Mouse (Mus musculus) large intestine, adult 2 months (tissue): ENCODE data around the gene Gbp7. TPM values are rescaled to one million over a fixed set of nuclear protein-coding genes. Genes with fewer than 3 reads are reported as not detected.
"Not testable (repeated sequence)": the region's sequence is repeated elsewhere in the genome, so short reads cannot be mapped to it uniquely, and the experiment has no call there.

Experiments used
- DNase-seq: peaks from one replicate; pipeline ENCODE4 v3.0.0-alpha.2; 2012; ENCODE audit warnings: low read depth, low spot score
- WGBS: fragments of 180-500 bp; shearing (Covaris S2); methylation state at CpG from one replicate; pipeline ENCODE4 v1.1.7; 2018; 5-methylcytosine and 5-hydroxymethylcytosine counted together
- polyA plus RNA-seq: library from polyadenylated mRNA; depleted of rRNA; stranded (reverse); fragments of >200 nt; gene quantifications from 2 replicates; pipeline ENCODE4 v1.2.3, GENCODE M21; 2012; rRNA removed

Gene Gbp7
- 1.3 and 3.7 TPM in 2 replicates for polyA plus RNA-seq

GRCm38 (mm10) chr3:142530087-142530953, at the start of gene Gbp7:
Gene Gbp7, plus strand, starts transcription at chr3:142530342.
- 1% methylated on average over 30 of the region's 30 CpGs for WGBS
- peak; percentile 72 for DNase-seq

- WGBS: 62% methylated on average over 1 of the region's 1 CpGs
- peak; percentile 55 for DNase-seq
Observed at GRCm38 (mm10) chr3:142490465-142490864, 39.7 kb upstream of the Gbp7 start.

DNA sequence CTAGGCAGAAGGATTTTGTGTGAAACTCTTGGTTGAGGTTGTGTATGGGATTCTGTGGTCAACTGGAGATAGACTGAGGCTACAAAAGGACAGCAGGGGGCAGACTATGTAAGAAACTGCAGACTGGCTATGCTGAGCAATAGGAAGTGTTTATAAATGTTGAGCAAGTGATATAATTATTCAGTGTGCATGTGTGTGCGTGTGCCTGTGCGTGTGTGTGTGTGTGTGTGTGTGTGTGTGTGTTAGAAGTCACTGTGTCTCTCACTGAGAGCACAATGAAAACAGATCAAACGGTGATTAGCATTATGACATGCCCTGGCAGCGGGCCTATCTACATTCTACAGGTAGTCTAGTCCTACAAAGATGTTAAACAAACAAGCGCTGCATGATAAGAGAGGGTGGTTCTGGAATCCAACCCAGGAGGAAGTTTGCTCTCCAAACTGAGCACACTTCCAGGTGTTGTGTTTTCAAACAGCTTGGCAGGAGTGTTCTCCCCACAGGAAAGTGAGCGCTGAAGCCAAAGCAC, 36.5 kb upstream of the Gbp7 start, which contains the start of gene Gbp5:
Gene Gbp5, plus strand, starts transcription at position 443 of the 526 bp plus-strand sequence.
- peak; percentile 85 for DNase-seq
- WGBS: 14% methylated on average over 6 of the region's 6 CpGs

- 97% methylated on average over 5 of the region's 5 CpGs for WGBS
- DNase-seq: no peak
Observed at GRCm38 (mm10) chr3:142495146-142495655, 34.9 kb upstream of the Gbp7 start.

DNA sequence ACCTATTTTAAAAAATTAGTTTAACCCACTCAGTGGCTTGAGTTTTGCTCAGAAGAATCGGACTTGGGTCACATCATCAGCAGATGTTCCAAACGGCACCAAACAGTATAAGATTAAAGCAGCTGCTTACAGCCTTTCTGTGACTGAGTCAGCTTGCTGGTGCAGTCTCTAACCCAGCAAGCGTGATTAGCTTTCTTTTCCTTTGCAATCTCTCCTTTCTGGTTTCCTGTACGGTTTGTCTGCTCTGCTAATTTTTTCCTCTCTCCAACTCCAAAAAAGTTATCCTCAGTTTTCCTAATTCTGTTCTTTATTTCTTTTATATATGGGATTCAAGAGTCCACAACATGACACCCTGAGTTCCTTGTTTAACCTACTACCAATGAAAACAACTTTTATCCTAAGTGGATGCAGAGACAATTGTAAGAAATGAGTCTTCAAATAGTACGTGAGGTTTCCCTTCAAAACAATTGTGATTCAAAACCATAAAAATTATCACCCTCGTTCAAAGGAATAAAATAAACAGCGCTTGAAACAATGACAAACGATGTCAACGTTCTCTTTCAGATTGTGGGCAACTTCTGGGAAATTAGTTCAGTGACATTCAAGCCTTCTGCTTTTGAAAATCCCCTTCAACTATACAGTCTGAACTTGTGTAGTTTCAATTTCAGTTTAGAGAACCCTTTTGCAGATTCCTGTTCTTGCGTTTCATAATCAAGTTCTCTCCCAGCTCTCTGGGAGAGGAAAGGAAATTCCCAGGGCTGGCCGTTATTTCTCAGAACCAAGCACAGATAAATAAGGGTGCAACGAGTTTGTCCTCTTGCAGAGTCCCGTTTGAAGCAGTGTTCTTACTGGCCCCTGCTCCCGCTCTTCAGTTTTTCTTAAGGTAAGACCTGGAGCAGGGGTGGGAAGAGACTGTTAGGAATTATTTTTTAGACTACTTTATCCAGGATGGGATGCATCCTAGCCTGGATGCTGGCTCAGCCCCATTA, 33.7 kb upstream of the Gbp7 start:
- DNase-seq: no peak

DNA sequence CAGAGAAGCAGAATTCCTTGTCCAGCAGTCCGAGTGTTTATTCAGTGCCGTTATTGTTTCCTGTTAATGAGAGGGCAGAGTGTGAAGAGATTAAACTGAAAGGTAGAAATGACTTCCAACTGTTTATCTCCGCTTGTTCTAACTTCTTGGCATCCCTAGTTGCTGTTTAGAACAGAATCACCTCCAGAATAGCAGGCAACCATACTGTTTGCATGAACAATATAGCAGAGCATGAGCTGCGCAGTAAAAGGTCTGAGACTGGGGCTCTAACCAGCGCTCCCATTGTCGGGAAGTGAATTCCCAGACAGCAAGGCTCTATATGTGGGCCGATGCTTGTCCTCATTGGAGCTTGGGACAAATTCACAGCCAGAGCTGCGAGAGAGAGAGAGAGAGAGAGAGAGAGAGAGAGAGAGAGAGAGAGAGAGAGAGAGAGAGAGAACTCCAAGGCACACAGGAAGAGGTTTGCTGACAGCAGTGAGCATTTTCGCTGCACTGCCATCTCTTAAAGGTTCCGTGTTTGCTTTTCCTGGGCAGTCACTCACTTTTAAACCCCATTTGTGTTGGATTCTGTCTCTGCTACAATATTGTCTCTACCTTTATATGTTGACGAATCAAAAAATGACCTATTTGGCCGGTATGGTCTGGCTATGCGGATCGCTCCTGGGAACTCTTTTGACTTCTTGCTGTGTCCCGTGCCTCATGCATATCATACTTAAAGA, 32.9 kb upstream of the Gbp7 start:
- no peak for DNase-seq
- WGBS: 29% methylated on average over 15 of the region's 15 CpGs

More for the DNA sequence above, 33.7 kb upstream of the Gbp7 start:
- 16% methylated on average over 14 of the region's 14 CpGs for WGBS

GRCm38 (mm10) chr3:142498941-142499340, 31.2 kb upstream of the Gbp7 start:
- DNase-seq: no peak
- WGBS: 38% methylated on average over 5 of the region's 5 CpGs

GRCm38 (mm10) chr3:142528116-142528515, 2.0 kb upstream of the Gbp7 start:
- WGBS: 77% methylated on average over 3 of the region's 3 CpGs
- DNase-seq: no peak

- WGBS: 30% methylated on average over 2 of the region's 2 CpGs
- DNase-seq: no peak
Observed at GRCm38 (mm10) chr3:142529597-142529996, 545 bp upstream of the Gbp7 start.

- DNase-seq: no peak
- 88% methylated on average over 3 of the region's 3 CpGs for WGBS
Observed at GRCm38 (mm10) chr3:142531595-142531994, 1.5 kb downstream of the Gbp7 start.

GRCm38 (mm10) chr3:142533185-142533584, 3.0 kb downstream of the Gbp7 start:
- 92% methylated on average over 3 of the region's 3 CpGs for whole genome bisulfite sequencing
- no peak for DNase-seq

GRCm38 (mm10) chr3:142535667-142536066, 5.5 kb downstream of the Gbp7 start:
- DNase-seq: no peak
- 69% methylated on average over 1 of the region's 1 CpGs for WGBS

DNA sequence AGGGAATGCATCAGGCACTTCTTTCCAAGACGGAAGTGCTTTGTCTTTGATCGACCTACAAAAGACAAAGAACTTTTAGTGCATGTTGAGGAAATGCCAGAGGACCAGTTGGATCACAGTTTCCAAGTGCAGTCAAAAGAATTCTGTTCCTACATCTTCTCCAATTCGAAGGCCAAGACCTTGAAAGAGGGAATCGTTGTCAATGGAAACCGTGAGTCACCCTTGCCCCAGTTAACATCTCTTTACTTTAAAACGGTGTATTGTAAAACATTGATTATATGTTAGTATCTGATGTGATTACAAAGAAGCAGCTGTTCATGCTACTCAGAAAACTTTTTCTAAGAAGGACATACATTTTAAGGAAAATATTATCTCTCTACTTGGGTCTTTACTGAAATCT, 11.2 kb downstream of the Gbp7 start:
- 70% methylated on average over 6 of the region's 6 CpGs for WGBS
- no peak for DNase-seq

GRCm38 (mm10) chr3:142542776-142543175, 12.6 kb downstream of the Gbp7 start:
- WGBS: 93% methylated on average over 12 of the region's 12 CpGs
- DNase-seq: not testable (repeated sequence)

- 86% methylated on average over 3 of the region's 3 CpGs for WGBS
- no peak for DNase-seq
Observed at GRCm38 (mm10) chr3:142546690-142547089, 16.5 kb downstream of the Gbp7 start.

GRCm38 (mm10) chr3:142550052-142550676, 20.0 kb downstream of the Gbp7 start:
- DNase-seq: no peak
- WGBS: 91% methylated on average over 3 of the region's 3 CpGs

GRCm38 (mm10) chr3:142554601-142555000, 24.5 kb downstream of the Gbp7 start:
- 79% methylated on average over 1 of the region's 1 CpGs for WGBS
- DNase-seq: no peak

DNA sequence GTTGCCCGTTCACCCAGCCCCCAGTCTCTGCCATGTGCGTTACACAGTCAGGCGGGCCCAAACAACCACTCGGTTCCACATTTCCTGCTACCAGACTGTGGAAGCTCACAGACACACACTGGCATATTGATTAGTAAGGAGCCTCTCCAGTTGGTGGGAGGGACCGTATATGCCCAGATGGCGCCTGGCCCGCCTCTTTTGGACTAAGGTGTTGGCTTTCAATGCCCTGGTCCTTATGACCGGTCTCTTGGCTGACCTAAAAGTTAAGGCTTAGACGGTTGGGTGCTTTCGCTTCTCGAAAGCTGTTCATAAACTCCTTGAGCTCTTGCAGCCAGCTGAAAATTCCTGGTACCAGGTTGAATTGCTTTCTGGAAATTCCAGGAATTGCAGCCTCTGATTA, 25.5 kb downstream of the Gbp7 start:
- WGBS: 89% methylated on average over 11 of the region's 11 CpGs
- DNase-seq: no peak
